Mouse (Mus musculus) brain, embryonic 14.5 days (tissue): ENCODE results near the gene Trpm3.

Experiments
- CTCF ChIP-seq: fragments of 200-500 bp; IDR thresholded peaks from 2 replicates; pipeline ENCODE4 v1.5.1; 2012; ENCODE audit warnings: inconsistent platforms, mild to moderate bottlenecking, moderate library complexity, borderline replicate concordance; ENCODE audit not compliant: insufficient read depth, insufficient read length; ENCODE audit errors: extremely low read depth
- POLR2A ChIP-seq: fragments of 200-500 bp; IDR thresholded peaks from 2 replicates; pipeline ENCODE4 v1.6.1; 2012; ENCODE audit warnings: mild to moderate bottlenecking, inconsistent platforms, borderline replicate concordance; ENCODE audit not compliant: poor library complexity, insufficient read depth, insufficient read length, severe bottlenecking; ENCODE audit errors: extremely low read depth

GRCm38 (mm10) chr19:22730971-22731370, 592.1 kb downstream of the Trpm3 start:
- TF ChIP-seq POLR2A, result no peak
- TF ChIP-seq CTCF, result no peak
